Comparison of ENCODE assay signal across 12 mouse cellular contexts in the genomic region with DNA sequence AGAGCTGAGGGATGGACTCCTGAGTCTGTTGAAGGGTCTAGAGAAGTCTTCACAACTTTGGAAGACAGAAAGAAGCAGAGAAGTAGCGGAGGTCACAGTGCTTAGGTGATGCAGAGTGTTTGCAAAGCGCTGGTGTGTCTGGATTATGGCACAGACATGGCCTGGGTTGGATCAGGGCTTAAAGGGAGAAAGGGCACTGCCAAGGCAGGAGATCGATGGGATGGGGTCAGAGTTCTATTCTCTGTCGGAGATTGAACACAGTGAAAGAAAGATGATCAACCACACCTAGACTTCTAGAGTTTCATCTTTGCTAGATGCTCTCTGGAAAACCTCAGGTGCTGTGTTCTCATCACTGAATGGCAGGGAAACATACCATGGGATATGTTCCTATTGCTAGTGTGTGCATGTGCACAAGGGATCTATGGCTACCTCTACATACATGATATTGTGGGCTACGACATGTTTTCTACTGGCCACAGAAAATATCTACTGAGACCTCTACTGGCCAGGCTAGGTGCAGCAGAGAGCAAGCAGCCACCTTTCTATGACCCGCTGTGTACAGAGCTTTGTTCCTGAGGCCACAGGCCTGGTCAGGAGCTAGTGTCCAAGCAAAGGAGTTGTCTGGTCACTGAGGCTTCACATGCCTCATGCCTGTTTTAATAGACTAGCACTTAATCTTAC. TPM values are rescaled to one million over a fixed set of nuclear protein-coding genes. Genes with fewer than 3 reads are reported as not detected.
A peak's percentile ranks its signal among the peaks of the same experiment; 100 is the strongest.
DNase-seq lines count a peak whose midpoint lies in the region; ATAC-seq and TF ChIP-seq lines count a peak whose summit lies in the region.
"Had no signal": no experiment of that assay in that cellular context is flagged by ENCODE, and none has a peak within 500 bp of the region (broad histone marks: within the 10 kb centered on the region; RNA-seq: fewer than 3 reads in every experiment).

No protein-coding gene starts in this region.

- H3K27ac ChIP-seq in cerebellum, adult 2 months (ENCODE audit: insufficient read depth, low read length), result no peak overlapping the region
- peak overlapping the region; percentile 56; the same call in 1 of the 2 replicates for H3K27ac ChIP-seq in lung, embryonic 14.5 days (ENCODE audit: low read depth)
- peak overlapping the region; percentile 73 for H3K27ac ChIP-seq in kidney, embryonic 15.5 days
- H3K27ac ChIP-seq: heart, embryonic 15.5 days had no signal

- no peak overlapping the region for H3K4me3 ChIP-seq in cerebellum, adult 2 months (replicated peaks; ENCODE audit: insufficient read depth, low read depth, low read length)
- H3K4me3 ChIP-seq in lung, embryonic 14.5 days (ENCODE audit: low read depth, low read length), result no peak overlapping the region
- H3K4me3 ChIP-seq in kidney, embryonic 15.5 days (replicated peaks), result no peak overlapping the region
- H3K4me3 ChIP-seq: heart, embryonic 15.5 days had no signal

- no peak overlapping the region for H3K9ac ChIP-seq in lung, embryonic 14.5 days
- no peak overlapping the region for H3K9ac ChIP-seq in kidney, embryonic 15.5 days
- H3K9ac ChIP-seq: heart, embryonic 15.5 days had no signal

- ATAC-seq in lung, embryonic 14.5 days (ENCODE audit: insufficient read depth), result 0 out of 2 replicates have a peak, but pooled peaks have one; percentile 23
- ATAC-seq in kidney, embryonic 15.5 days (replicated peaks; ENCODE audit: low FRiP score), result peak; percentile 40; the same call in 1 of the 2 replicates
- ATAC-seq in monocyte, adult 5-6 weeks (replicated peaks; ENCODE audit: insufficient number of reproducible peaks, low FRiP score, low TSS enrichment, poor library complexity, severe bottlenecking), result no peak

- H3K9me3 ChIP-seq in lung, embryonic 14.5 days (ENCODE audit: low read depth, low read length), result no peaks in the 10 kb centered on the region
- no peaks in the 10 kb centered on the region for H3K9me3 ChIP-seq in kidney, embryonic 15.5 days (replicated peaks)
- H3K9me3 ChIP-seq: heart, embryonic 15.5 days had no signal

- TF ChIP-seq CTCF in cerebellum, adult 2 months (IDR thresholded peaks at IDR 0.05; ENCODE audit: borderline replicate concordance, insufficient read depth, low read depth, low read length), result peak; percentile 35; the same call in 1 of the 2 replicates
- TF ChIP-seq CTCF in lung, embryonic 14.5 days (IDR thresholded peaks at IDR 0.05; ENCODE audit: low read depth), result peak; percentile 51

- no peaks in the 10 kb centered on the region for H3K27me3 ChIP-seq in cerebellum, adult 2 months (ENCODE audit: control insufficient read depth, insufficient read depth, low read length)
- no peaks in the 10 kb centered on the region for H3K27me3 ChIP-seq in lung, embryonic 14.5 days (ENCODE audit: insufficient read depth, low read length)
- no peaks in the 10 kb centered on the region for H3K27me3 ChIP-seq in kidney, embryonic 15.5 days
- H3K27me3 ChIP-seq: heart, embryonic 15.5 days had no signal

- no peak for DNase-seq in cerebellum, adult 2 months
- DNase-seq in cerebellum, adult 11-12 months, result no peak
- peak; percentile 35 for DNase-seq in lung, embryonic 14.5 days
- no peak for DNase-seq in lung, postnatal 4 days
- peak; percentile 41 for DNase-seq in retina, postnatal 1 day
- DNase-seq in left cerebral cortex, postnatal 10 days (ENCODE audit: extremely low spot score in 1 of 2, low spot score in 2 of 2), result no peak

- no peak for TF ChIP-seq POLR2A in cerebellum, adult 2 months (IDR thresholded peaks at IDR 0.05; ENCODE audit: borderline replicate concordance, insufficient read depth, low read length)

- H3K4me1 ChIP-seq in cerebellum, adult 2 months (ENCODE audit: control insufficient read depth, insufficient read depth, low read length), result no peaks in the 10 kb centered on the region
- H3K4me1 ChIP-seq in lung, embryonic 14.5 days (ENCODE audit: insufficient read depth), result no peaks in the 10 kb centered on the region
- peaks cover 7% of the 10 kb centered on the region; the same call in 1 of the 2 replicates for H3K4me1 ChIP-seq in kidney, embryonic 15.5 days
- H3K4me1 ChIP-seq: heart, embryonic 15.5 days had no signal

- no peak overlapping the region for H3K4me2 ChIP-seq in lung, embryonic 14.5 days
- H3K4me2 ChIP-seq in kidney, embryonic 15.5 days, result no peak overlapping the region
- H3K4me2 ChIP-seq: heart, embryonic 15.5 days had no signal

- 76% methylated on average over 6 of the region's 6 CpGs for WGBS in cerebellum, adult 2 months
- 60% methylated on average over 6 of the region's 6 CpGs for WGBS in lung, embryonic 14.5 days
- 69% methylated on average over 6 of the region's 6 CpGs for WGBS in kidney, embryonic 15.5 days

- intact Hi-C loops in left cerebral cortex, postnatal 10 days (cut with DNase I), result loop anchor here (5.0 kb wide), 1 partner anchor 435 kb away; a partner anchor contains a TSS

- H3K36me3 ChIP-seq in lung, embryonic 14.5 days (ENCODE audit: insufficient read depth), result no peaks in the 10 kb centered on the region
- H3K36me3 ChIP-seq in kidney, embryonic 15.5 days, result no peaks in the 10 kb centered on the region
- H3K36me3 ChIP-seq: heart, embryonic 15.5 days had no signal

RNA-seq across cellular contexts. Expression of a gene that starts 18.5 kb away (rescaled TPM):
- 0.19 TPM in 1 of 2 replicates, not detected in the other for polyA plus RNA-seq in cerebellum, adult 2 months (2012; rRNA removed)
- 0.12 TPM in 1 of 2 replicates, not detected in the other for polyA plus RNA-seq in lung, embryonic 14.5 days (2014; fragmentation: Nextera tagmentation; extraction: Ambion mirVana)
- 0.26 and 0.28 TPM in 2 replicates for polyA plus RNA-seq in kidney, embryonic 15.5 days (2015; fragmentation: Nextera tagmentation; extraction: Ambion mirVana)
- total RNA-seq in left cerebral cortex, postnatal 10 days (2021), result under 1 TPM; 0.43 to 0.75 TPM
- total RNA-seq in monocyte, adult 5-6 weeks (2017), result not detected in 3 replicates
- polyA plus RNA-seq: large intestine, adult 2 months; liver, embryonic 16.5 days; urinary bladder, adult 2 months had no signal

Comparison
In these comparisons a context has a peak if more than half of its experiments do, and no peak if none do; other contexts are left out.
1. DNase-seq: peak in lung, embryonic 14.5 days (single experiment) and retina, postnatal 1 day (single experiment); none in cerebellum, adult 2 months (0 of 2), cerebellum, adult 11-12 months (single experiment), lung, postnatal 4 days (0 of 2) and left cerebral cortex, postnatal 10 days (0 of 2).